Mouse (Mus musculus) bone marrow, adult 2 months (tissue): ENCODE results near the gene Trim62.

ENCODE experiments used
- CTCF ChIP-seq: fragments of 200-500 bp; IDR thresholded peaks from 2 replicates; pipeline ENCODE4 v1.5.1; 2011; ENCODE audit warnings: low read length, control low read depth; ENCODE audit not compliant: control insufficient read depth, insufficient read depth
- POLR2A ChIP-seq: fragments of 200-500 bp; IDR thresholded peaks from 2 replicates; pipeline ENCODE4 v1.6.1; 2011; ENCODE audit warnings: low read depth, mild to moderate bottlenecking, control low read depth, low read length, borderline replicate concordance; ENCODE audit not compliant: control insufficient read depth

DNA sequence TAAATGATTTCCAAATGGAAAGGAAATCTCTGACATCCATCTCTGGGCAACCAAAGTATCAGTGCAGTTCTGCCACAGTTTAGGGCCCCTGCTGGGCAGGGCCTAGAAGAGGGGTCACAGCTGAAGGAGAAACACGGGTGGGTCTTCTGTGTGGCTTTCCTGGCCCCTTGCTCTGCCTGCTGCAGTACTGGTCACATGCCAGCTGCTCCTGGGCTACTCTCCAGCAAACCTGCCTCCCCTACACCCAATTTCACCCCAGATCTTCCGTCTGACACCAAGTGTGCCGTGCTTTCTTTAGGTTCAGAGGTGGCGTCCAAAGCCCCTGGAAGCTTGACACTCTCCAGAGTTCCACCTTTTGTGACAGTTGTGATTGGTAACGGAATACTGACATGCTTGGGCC, 52.2 kb downstream of the Trim62 start:
- TF ChIP-seq CTCF (no peak), POLR2A (no peak)
